Mouse (Mus musculus) ovary, postnatal 14 days (tissue): ENCODE measurements around the gene Palm3.
"Not testable (repeated sequence)": the region's sequence is repeated elsewhere in the genome, so short reads cannot be mapped to it uniquely, and the experiment has no call there.

Source experiments
- DNase-seq: peaks from one replicate; pipeline ENCODE4 v3.0.0; 2022; ENCODE audit warnings: low spot score

Gene Palm3

DNA sequence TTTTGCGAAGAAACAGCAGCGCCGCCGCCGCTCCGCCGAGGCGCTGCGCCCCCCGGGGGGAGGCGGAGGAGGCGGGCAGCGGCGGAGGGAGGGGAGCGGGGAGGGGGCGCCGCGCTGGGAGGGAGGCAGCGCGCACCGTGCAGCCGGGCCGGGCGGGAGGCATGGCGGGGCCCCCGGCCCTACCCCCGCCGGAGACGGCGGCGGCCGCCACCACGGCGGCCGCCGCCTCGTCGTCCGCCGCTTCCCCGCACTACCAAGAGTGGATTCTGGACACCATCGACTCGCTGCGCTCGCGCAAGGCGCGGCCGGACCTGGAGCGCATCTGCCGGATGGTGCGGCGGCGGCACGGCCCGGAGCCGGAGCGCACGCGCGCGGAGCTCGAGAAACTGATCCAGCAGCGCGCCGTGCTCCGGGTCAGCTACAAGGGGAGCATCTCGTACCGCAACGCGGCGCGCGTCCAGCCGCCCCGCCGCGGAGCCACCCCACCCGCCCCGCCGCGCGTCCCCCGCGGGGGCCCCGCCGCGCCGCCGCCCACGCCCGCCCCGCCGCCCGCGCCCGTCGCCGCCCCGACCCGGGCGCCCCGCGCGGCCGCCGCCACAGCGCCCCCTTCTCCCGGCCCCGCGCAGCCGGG, 23.6 kb upstream of the Palm3 start, which contains the start of gene Samd1:
Samd1 (plus strand) TSS at position 162 of the 631 bp plus-strand sequence.
- no peak for DNase-seq

DNA sequence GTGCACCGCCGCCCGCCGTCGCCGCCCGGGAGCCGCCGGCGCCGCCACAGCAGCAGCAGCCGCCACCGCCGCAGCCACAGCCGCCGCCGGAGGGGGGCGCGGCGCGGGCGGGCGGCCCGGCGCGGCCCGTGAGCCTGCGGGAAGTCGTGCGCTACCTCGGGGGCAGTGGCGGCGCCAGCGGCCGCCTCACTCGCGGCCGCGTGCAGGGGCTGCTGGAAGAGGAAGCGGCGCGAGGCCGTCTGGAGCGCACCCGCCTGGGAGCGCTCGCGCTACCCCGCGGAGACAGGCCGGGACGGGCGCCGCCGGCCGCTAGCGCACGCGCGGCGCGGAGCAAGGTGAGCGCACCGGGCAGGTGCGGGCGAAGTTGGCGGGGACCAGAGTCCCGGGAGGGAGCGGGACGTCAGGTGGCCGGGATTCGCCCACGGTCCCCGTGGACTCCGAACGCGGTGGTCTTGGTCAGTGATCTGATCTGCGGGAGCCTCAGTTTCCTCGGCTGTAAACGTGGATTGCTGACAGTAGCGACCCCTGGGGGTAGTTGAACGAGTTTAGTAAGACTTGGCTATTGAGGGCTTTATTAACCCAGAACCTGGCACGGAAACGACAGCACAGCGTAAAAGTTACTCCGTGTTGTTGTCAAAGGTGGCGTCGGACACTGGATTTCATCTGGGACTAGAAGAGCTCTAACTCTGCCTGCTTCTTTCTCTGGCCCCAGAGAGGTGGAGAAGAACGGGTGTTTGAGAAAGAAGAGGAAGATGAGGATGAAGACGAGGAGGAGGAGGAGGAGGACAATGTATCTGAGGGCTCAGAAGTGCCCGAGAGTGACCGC, 22.8 kb upstream of the Palm3 start:
- no peak for DNase-seq

DNA sequence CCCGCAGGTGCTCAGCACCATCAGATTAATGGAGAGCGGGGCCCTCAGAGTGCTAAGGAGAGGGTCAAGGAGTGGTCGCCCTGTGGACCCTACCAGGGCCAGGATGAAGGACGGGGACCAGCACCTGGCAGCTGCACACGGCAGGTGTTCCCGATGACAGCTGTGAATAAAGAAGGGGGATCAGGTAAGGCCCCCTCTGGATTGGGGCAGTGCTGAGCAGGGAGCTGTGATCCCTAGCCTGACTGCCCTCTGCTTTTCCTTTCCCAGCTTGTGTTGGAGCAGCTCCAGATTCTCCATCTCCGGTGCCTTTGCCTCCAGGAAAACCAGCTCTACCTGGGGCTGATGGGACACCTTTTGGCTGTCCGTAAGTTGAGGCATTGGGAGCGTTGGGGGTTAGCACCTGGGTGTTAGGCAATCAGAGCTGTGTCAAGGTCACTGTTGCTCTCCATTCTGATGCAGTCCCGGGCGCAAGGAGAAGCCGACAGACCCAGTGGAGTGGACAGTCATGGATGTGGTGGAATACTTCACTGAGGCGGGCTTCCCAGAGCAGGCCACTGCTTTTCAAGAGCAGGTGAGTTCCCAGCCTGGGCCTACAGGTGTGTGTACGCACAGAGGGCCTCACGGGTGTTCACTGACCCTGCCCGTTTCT, 22.1 kb upstream of the Palm3 start:
- no peak for DNase-seq

- no peak for DNase-seq
These were observed 21.4 kb upstream of the Palm3 start for GRCm38 (mm10) chr8:83999825-84000224.

DNA sequence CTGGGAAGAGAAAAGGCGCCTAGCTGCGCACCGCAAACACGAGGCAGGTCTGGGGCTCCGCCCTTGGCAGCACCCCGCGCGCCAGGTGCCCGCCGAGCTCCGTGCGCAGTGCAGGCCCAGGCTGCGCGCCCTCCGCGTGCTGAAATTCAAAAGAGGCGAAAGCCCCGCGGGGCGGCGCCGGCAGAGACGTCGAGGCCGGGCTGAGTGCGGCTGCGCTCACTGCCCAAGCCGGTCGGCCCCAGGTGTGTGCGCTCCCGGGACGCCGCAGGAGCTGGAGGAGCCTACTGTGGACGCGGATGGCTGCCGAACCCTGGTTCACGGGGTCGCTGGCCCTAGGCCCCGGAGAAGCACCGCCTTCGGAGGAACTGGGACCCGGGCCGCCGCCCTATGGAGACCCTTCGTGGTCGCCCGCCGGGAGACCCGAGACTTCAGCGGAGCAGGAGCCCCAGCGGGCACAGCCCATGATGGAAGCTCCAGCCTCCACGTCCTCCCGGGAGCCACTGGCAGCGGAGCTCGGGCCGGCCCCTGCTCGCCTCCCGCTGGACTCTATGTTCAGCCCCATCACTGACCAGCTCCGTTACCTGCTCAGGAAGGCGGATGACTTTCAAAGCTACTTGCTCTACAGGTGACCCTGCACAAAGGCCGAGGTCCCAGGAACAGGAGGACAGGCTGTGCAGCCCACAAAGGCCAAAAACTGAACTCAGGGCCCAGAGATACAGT, 19.8 kb upstream of the Palm3 start, which contains the start of gene 1700067K01Rik:
1700067K01Rik (plus strand) TSS at position 222 of the 720 bp plus-strand sequence.
- DNase-seq, result no peak

GRCm38 (mm10) chr8:84002957-84003611, 18.2 kb upstream of the Palm3 start:
- no peak for DNase-seq

- DNase-seq, result no peak
These were observed 17.5 kb upstream of the Palm3 start for GRCm38 (mm10) chr8:84003612-84004246.

- DNase-seq, result peak; percentile 78
These were observed 16.6 kb upstream of the Palm3 start for GRCm38 (mm10) chr8:84004533-84005201.

- not testable (repeated sequence) for DNase-seq
These were observed 15.8 kb upstream of the Palm3 start for GRCm38 (mm10) chr8:84005502-84005901.

GRCm38 (mm10) chr8:84008362-84008761, 12.9 kb upstream of the Palm3 start:
- DNase-seq, result no peak

GRCm38 (mm10) chr8:84009876-84010275, 11.4 kb upstream of the Palm3 start:
- DNase-seq, result peak; percentile 89

DNA sequence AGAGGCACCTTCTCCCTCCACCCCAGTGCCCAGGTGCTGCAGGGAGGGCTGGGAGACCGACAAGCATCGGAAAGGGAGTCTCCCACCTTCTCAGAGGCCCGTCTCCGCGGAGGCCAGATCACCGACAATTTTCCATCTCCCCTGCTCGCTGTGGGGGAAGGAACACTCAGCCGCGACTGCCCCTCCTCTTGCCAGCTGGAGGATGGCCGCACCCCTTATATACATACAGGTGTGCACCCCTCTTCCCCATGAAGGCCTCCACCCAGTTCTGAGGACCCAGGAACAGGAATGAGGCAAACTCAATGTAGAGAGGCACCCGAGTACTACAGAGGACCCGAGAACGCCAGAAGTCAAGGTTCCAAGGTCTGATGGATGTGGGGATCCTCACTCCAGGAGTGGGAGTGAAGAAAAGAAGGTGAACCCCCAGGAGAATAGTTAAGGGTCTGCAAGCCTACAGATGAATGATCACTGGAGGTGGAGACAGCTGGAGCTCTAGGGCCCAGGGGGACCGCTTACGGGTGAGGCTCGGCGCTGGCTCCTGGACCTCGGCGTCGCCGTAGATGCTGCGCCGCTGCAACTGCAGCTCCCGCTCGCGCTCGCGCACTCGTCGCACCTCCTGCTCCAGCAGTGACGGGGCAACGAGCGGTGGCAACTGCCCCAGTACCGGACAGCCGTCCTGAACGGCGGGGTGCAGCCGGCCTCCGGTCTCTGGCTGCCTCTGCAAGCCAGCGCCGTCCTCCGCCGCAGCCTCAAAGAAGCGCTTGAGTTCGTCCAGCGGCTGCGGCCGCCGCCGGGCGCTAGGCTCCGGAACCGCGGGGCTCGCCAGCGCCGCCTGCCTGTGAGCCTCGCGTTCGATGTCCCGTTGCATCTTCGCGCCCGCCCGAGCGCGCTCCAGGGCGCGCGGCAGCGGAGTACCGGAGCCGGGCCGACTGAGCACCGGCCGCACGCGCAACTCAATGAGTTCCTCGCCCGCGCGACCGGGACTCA, 10.4 kb upstream of the Palm3 start:
- no peak for DNase-seq

GRCm38 (mm10) chr8:84011705-84012498, 9.4 kb upstream of the Palm3 start, which contains the start of gene 2210011C24Rik:
Gene 2210011C24Rik, minus strand, starts transcription at chr8:84012171.
- no peak for DNase-seq

GRCm38 (mm10) chr8:84012499-84013165, 8.6 kb upstream of the Palm3 start:
- DNase-seq, result no peak

DNA sequence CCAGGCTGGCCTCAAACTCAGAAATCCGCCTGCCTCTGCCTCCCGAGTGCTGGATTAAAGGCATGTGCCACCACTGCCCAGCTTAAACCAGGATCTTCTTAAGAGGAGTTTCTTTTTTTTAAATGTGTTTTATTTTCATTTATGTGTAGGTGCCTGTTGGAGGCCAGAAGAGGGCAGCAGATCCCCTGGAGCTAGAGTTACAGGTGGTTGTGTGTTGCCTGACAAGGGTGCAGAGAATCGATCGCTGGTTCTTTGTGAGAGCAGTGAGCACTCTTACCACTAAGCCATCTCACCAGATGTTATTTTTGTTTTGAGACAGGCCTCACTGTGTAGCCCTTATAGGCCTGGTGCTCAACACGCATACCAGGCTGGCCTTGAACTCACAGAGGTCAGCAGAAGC, 5.4 kb upstream of the Palm3 start:
- no peak for DNase-seq

DNA sequence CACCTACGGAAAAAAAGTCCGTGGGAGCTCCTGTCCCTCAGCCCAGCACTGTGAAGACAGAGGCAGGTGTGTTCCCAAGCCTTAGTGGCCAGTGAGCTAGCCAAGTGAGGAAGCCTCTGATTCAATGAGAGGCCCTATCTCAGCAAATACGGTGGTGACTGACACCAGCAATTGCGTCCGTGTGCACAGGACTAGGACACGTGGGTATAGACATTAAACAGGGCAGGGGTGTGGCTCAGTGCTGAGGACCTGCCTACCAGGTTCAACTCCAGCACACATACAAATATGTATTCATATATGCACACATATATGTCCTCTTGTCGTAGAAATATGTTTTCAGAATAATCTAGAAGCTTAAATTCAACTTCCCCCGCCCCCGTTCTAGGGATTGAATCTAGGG, 1.5 kb upstream of the Palm3 start:
- no peak for DNase-seq

GRCm38 (mm10) chr8:84021569-84021968, 298 bp downstream of the Palm3 start:
- DNase-seq, result no peak

DNA sequence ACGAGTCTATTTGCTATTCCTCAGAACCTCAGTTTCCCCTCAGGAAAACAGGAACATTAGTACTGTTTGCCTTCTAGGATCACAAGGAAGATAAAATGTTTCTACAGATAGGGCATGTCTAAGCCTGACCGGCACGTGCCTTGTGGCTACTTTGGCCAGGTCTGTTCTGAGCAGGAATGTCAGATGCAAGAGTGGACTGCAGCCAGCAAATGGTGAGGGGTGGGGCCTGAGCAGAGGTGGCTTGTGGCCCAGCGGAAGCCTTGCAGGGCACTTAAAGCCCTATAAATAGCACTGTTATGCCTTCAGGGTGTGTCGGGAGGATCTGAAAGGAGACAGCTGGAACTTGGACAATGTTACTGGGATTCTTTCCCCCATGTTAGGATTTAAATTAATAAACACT, 1.8 kb downstream of the Palm3 start:
- no peak for DNase-seq
